Mouse (Mus musculus) stomach, postnatal 0 days (tissue): ENCODE data around the gene Wfdc3.

Source experiments
- CTCF ChIP-seq: IDR thresholded peaks from 2 replicates; pipeline ENCODE4 v1.5.1; 2016; ENCODE audit warnings: antibody characterized with exemption, low read depth, mild to moderate bottlenecking, moderate library complexity
- EP300 ChIP-seq: optimal IDR thresholded peaks from 2 replicates; pipeline ENCODE3; 2016; ENCODE audit warnings: antibody characterized with exemption

- TF ChIP-seq CTCF, result no peak
- TF ChIP-seq EP300, result no peak
These were observed 8.2 kb downstream of the Wfdc3 start for GRCm38 (mm10) chr2:164737377-164738090.
